ENCODE assay signal across 14 mouse cellular contexts in the genomic region with DNA sequence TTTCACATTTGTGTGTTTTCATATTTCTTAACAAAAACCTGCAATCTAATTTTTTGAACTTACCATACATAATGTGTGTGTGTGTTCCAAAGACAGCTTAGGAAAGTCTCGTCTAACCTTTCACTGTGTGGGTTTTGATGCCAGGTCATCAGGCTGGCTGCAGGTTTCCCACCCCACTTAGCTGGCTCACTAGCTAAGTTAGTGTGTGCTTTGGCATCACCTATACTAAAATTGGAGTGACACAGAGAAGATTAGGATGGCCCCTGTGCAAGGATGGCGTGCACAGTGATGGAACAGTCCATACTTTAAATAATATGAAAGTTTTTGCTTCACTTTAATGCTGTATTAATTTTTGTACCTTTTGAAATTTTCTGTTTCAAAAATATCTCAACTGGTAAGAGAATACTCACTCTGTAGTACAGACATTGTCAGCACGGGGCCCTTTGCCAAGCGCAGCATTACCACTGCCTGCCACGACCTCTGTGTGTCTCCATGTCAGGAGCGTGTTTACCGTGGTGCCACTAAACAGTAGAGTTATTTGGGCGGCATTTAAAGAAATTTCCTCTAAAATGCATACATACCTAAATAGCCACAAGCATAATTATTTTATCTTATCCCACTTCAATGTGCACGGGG. TPM values are rescaled to one million over a fixed set of nuclear protein-coding genes. Genes with fewer than 3 reads are reported as not detected.
DNase-seq lines count a peak whose midpoint lies in the region; ATAC-seq and TF ChIP-seq lines count a peak whose summit lies in the region.
"Had no signal": no experiment of that assay in that cellular context is flagged by ENCODE, and none has a peak within 500 bp of the region (broad histone marks: within the 10 kb centered on the region; RNA-seq: fewer than 3 reads in every experiment).

No protein-coding gene starts in this region.

- 89% methylated on average over 9 of the region's 9 CpGs for WGBS in forebrain, postnatal 0 days
- WGBS in hindbrain, embryonic 16.5 days: 94% methylated on average over 9 of the region's 9 CpGs

- no peaks in the 10 kb centered on the region for H3K9me3 ChIP-seq in forebrain, postnatal 0 days (ENCODE audit: low read length)
- H3K9me3 ChIP-seq in hindbrain, embryonic 16.5 days (ENCODE audit: control insufficient read depth, low read length): no peaks in the 10 kb centered on the region
- H3K9me3 ChIP-seq: embryonic facial prominence, embryonic 13.5 days; forebrain, embryonic 12.5 days; heart, embryonic 13.5 days; hindbrain, embryonic 15.5 days had no signal

- peaks cover 10% of the 10 kb centered on the region for H3K4me1 ChIP-seq in forebrain, postnatal 0 days (ENCODE audit: insufficient read depth)
- peaks cover 9% of the 10 kb centered on the region for H3K4me1 ChIP-seq in hindbrain, embryonic 16.5 days (ENCODE audit: control insufficient read depth, insufficient read depth, low read depth, low read length)

- no peak overlapping the region for H3K27ac ChIP-seq in forebrain, postnatal 0 days (ENCODE audit: low read depth, low read length)
- no peak overlapping the region for H3K27ac ChIP-seq in hindbrain, embryonic 16.5 days (ENCODE audit: low read depth, low read length)
- H3K27ac ChIP-seq: embryonic facial prominence, embryonic 13.5 days; heart, embryonic 13.5 days; hindbrain, embryonic 15.5 days had no signal

- no peak for TF ChIP-seq CTCF in forebrain, postnatal 0 days (IDR thresholded peaks at IDR 0.05; ENCODE audit: low read depth)

- H3K27me3 ChIP-seq in forebrain, postnatal 0 days (ENCODE audit: insufficient read depth, low read length): no peaks in the 10 kb centered on the region
- H3K27me3 ChIP-seq in hindbrain, embryonic 16.5 days (replicated peaks; ENCODE audit: control insufficient read depth, insufficient read depth, low read length): no peaks in the 10 kb centered on the region
- H3K27me3 ChIP-seq: embryonic facial prominence, embryonic 13.5 days; forebrain, embryonic 12.5 days; heart, embryonic 13.5 days; hindbrain, embryonic 15.5 days had no signal

- no peak overlapping the region for H3K9ac ChIP-seq in forebrain, postnatal 0 days
- H3K9ac ChIP-seq in hindbrain, embryonic 16.5 days (ENCODE audit: low read depth, low read length): no peak overlapping the region
- H3K9ac ChIP-seq: embryonic facial prominence, embryonic 13.5 days; forebrain, embryonic 12.5 days; heart, embryonic 13.5 days; hindbrain, embryonic 15.5 days had no signal

- H3K4me2 ChIP-seq in forebrain, postnatal 0 days (ENCODE audit: low read depth): no peak overlapping the region
- no peak overlapping the region for H3K4me2 ChIP-seq in hindbrain, embryonic 16.5 days (ENCODE audit: low read length)
- H3K4me2 ChIP-seq: embryonic facial prominence, embryonic 13.5 days; forebrain, embryonic 12.5 days; heart, embryonic 13.5 days; hindbrain, embryonic 15.5 days had no signal

- peak; percentile 55 to 67 for DNase-seq in cerebellum, adult 18-20 months
- no peak for DNase-seq in cerebellum, postnatal 4 days (ENCODE audit: low spot score in 2 of 2)
- DNase-seq in heart, adult 11 months: peak; percentile 90
- DNase-seq in heart, adult 8-10 months (ENCODE audit: low spot score): no peak
- peak; percentile 47 for DNase-seq in cerebellum, adult 8-10 months
- peak; percentile 46 to 50 for DNase-seq in cerebellum, postnatal 14 days
- DNase-seq in forebrain, postnatal 0 days: no peak

- H3K4me3 ChIP-seq in forebrain, postnatal 0 days (ENCODE audit: low read depth, low read length): no peak overlapping the region
- H3K4me3 ChIP-seq in hindbrain, embryonic 16.5 days (ENCODE audit: low read length): no peak overlapping the region
- H3K4me3 ChIP-seq: embryonic facial prominence, embryonic 13.5 days; forebrain, embryonic 12.5 days; heart, embryonic 13.5 days; hindbrain, embryonic 15.5 days had no signal

- ATAC-seq in forebrain, postnatal 0 days: no peak
- ATAC-seq in hindbrain, embryonic 16.5 days: no peak
- ATAC-seq: inflammation-experienced regulatory T-cells, adult 6 months; intestine, postnatal 0 days had no signal

- H3K36me3 ChIP-seq in forebrain, postnatal 0 days (ENCODE audit: insufficient read depth): no peaks in the 10 kb centered on the region
- no peaks in the 10 kb centered on the region for H3K36me3 ChIP-seq in hindbrain, embryonic 16.5 days (ENCODE audit: control insufficient read depth, insufficient read depth, low read length)
- H3K36me3 ChIP-seq: embryonic facial prominence, embryonic 13.5 days; forebrain, embryonic 12.5 days; heart, embryonic 13.5 days; hindbrain, embryonic 15.5 days had no signal

RNA-seq across cellular contexts. Expression of a gene that starts 30.3 kb away (rescaled TPM):
- total RNA-seq in heart, adult 8-10 months (2022): 10 to 100 TPM; 30.4 to 74.1 (median 46.7) TPM
- total RNA-seq in forebrain, postnatal 0 days (2014; rRNA removed): 17.3 and 20.4 TPM in 2 replicates
- polyA plus RNA-seq in forebrain, postnatal 0 days (2015; fragmentation: Nextera tagmentation; extraction: Ambion mirVana): 20.6 and 22.8 TPM in 2 replicates
- 21.3 and 23.5 TPM in 2 replicates for polyA plus RNA-seq in hindbrain, embryonic 16.5 days (2015; fragmentation: Nextera tagmentation; extraction: Ambion mirVana)

Comparison
In these comparisons a context has a peak if more than half of its experiments do, and no peak if none do; other contexts are left out.
1. DNase-seq: peak in cerebellum, adult 18-20 months (2 of 2), heart, adult 11 months (single experiment), cerebellum, adult 8-10 months (single experiment) and cerebellum, postnatal 14 days (2 of 2); none in cerebellum, postnatal 4 days (0 of 2), heart, adult 8-10 months (single experiment) and forebrain, postnatal 0 days (single experiment).